Mouse (Mus musculus) liver, embryonic 12.5 days (tissue): ENCODE data around the gene Kiz. TPM values are rescaled to one million over a fixed set of nuclear protein-coding genes. Genes with fewer than 3 reads are reported as not detected.

ENCODE experiments used
- polyA plus RNA-seq: library from polyadenylated mRNA; unstranded; fragments of >200 nt; fragmentation: Nextera tagmentation; extraction: Ambion mirVana; gene quantifications from 2 replicates; pipeline ENCODE4 v1.2.1, GENCODE M21; 2016

The Kiz gene
- polyA plus RNA-seq, 1 experiment from 2014 or later = 14.4 TPM

Other genes starting within 250 kb of the Kiz start
- gene Xrn2, start 157.1 kb downstream of the Kiz start, polyA plus RNA-seq = 52.0 and 52.9 TPM in 2 replicates
- gene Nkx2-4, start 229.6 kb downstream of the Kiz start, polyA plus RNA-seq = not detected in 2 replicates